Mouse (Mus musculus): ENCODE measurements around the gene Tmem106a.
"Not testable (repeated sequence)": the region's sequence is repeated elsewhere in the genome, so short reads cannot be mapped to it uniquely, and the experiment has no call there.

- peak; percentile 53 for TF ChIP-seq POLR2A (IDR thresholded peaks at IDR 0.05; ENCODE audit: low read depth, low read length)
- TF ChIP-seq CTCF (IDR thresholded peaks at IDR 0.05; ENCODE audit: borderline replicate concordance, insufficient read depth, low read length): not testable (repeated sequence)
These were observed 59.0 kb downstream of the Tmem106a start for GRCm38 (mm10) chr11:101640857-101641709.

Measured in embryonic fibroblast, embryonic 13.5 days (primary cell).